Mouse (Mus musculus): ENCODE results near the gene Hdhd5. TPM values are rescaled to one million over a fixed set of nuclear protein-coding genes. Genes with fewer than 3 reads are reported as not detected.

Hdhd5 gene
- total RNA-seq, 2 experiments from 2014 or later: 32.3 to 40.2 TPM

DNA sequence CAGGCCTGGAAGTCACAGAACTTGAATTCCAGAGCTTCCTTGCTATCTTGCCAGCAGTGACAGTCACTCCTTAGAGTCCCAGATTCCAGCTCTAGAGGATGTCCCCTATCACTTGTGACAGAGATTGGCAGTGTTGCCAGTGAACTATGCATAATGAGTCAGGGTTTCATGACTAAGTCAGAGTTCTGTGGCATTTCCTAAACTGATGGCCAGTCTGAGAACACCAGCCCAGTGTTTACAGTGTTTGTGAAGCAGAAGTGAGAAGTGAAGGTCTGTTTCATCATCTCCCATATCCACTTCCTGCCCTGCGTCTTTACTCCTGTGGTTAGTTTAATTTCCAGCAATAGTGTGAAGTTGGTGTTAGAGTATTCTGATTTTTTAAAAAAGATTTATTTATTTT is 60.5 kb downstream of the Hdhd5 start:
- no peak for DNase-seq (ENCODE audit: low spot score in 2 of 2)
- H3K4me3 ChIP-seq: no peak overlapping the region
- no peak for TF ChIP-seq CTCF (conservative IDR thresholded peaks at IDR 0.05)
- no peak overlapping the region; the same call in 1 of the 2 replicates for H3K27ac ChIP-seq

DNA sequence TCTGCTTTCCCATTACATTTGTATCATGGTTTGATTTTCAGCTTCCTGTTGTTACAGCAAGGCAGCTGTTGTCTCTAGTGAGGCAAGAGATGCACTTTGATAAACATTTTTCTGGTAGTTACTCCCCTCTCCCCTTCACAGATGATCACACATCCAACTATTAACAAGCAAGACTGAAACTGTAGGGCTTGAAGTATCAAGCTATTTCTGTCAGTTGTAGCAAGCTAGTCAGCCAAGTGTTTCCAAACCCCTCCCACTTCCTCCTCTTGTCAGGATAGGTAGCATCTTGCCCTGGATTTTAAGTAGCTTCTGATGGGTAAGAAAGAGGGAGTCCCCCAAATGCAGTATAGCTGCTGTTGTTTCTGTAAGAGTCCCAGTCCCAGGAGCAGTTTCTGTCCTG is 61.3 kb downstream of the Hdhd5 start:
- TF ChIP-seq CTCF (conservative IDR thresholded peaks at IDR 0.05): no peak
- Histone ChIP-seq H3K27ac (no peak overlapping the region), H3K4me3 (no peak overlapping the region)
- DNase-seq (ENCODE audit: low spot score in 2 of 2): no peak

- TF ChIP-seq CTCF (conservative IDR thresholded peaks at IDR 0.05): peak; percentile 50
- Histone ChIP-seq H3K27ac (no peak overlapping the region), H3K4me3 (no peak overlapping the region)
- DNase-seq (ENCODE audit: low spot score in 2 of 2): no peak
Observed at GRCm38 (mm10) chr6:120469268-120469667, 61.9 kb downstream of the Hdhd5 start.

GRCm38 (mm10) chr6:120468259-120468658 is 62.9 kb downstream of the Hdhd5 start:
- no peak overlapping the region for H3K4me3 ChIP-seq
- DNase-seq (ENCODE audit: low spot score in 2 of 2): no peak
- no peak for TF ChIP-seq CTCF (conservative IDR thresholded peaks at IDR 0.05)
- H3K27ac ChIP-seq: no peak overlapping the region

- H3K27ac ChIP-seq: no peak overlapping the region
- H3K4me3 ChIP-seq: no peak overlapping the region
- no peak for DNase-seq (ENCODE audit: low spot score in 2 of 2)
- peak; percentile 28 for TF ChIP-seq CTCF (conservative IDR thresholded peaks at IDR 0.05)
Observed at GRCm38 (mm10) chr6:120466609-120467329, 64.3 kb downstream of the Hdhd5 start.

- no peak overlapping the region for H3K4me3 ChIP-seq
- TF ChIP-seq CTCF (conservative IDR thresholded peaks at IDR 0.05): no peak
- H3K27ac ChIP-seq: no peak overlapping the region
- DNase-seq (ENCODE audit: low spot score in 2 of 2): no peak
Observed at GRCm38 (mm10) chr6:120465393-120465792, 65.7 kb downstream of the Hdhd5 start.

- no peak for DNase-seq (ENCODE audit: low spot score in 2 of 2)
- no peak for TF ChIP-seq CTCF (conservative IDR thresholded peaks at IDR 0.05)
- Histone ChIP-seq H3K4me3 (peak overlapping the region; percentile 63; the same call in 1 of the 2 replicates), H3K27ac (no peak overlapping the region)
Observed at GRCm38 (mm10) chr6:120464406-120464939, 66.6 kb downstream of the Hdhd5 start.

DNA sequence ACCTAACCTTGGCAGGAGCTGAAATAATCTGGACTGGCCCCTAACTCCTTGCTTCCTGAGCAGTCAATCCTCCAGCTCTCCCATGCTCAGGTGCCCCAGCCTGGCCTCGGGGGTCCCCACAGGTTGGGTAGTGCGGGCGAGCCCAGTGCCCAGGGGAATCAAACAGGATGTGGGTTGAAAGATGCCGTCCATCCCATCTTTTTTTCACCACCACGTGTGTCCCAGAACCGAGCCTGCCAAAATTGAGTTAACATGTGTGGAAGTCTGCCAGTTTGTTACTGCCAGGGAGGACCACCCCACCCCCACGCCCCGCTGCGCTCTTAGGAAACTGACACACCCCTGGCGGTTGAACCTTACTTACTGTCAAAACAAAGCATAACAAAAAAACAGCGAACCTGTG is 67.2 kb downstream of the Hdhd5 start:
- peak overlapping the region; percentile 63 for H3K4me3 ChIP-seq
- no peak overlapping the region for H3K27ac ChIP-seq
- peak; percentile 37 for TF ChIP-seq CTCF (conservative IDR thresholded peaks at IDR 0.05)

DNA sequence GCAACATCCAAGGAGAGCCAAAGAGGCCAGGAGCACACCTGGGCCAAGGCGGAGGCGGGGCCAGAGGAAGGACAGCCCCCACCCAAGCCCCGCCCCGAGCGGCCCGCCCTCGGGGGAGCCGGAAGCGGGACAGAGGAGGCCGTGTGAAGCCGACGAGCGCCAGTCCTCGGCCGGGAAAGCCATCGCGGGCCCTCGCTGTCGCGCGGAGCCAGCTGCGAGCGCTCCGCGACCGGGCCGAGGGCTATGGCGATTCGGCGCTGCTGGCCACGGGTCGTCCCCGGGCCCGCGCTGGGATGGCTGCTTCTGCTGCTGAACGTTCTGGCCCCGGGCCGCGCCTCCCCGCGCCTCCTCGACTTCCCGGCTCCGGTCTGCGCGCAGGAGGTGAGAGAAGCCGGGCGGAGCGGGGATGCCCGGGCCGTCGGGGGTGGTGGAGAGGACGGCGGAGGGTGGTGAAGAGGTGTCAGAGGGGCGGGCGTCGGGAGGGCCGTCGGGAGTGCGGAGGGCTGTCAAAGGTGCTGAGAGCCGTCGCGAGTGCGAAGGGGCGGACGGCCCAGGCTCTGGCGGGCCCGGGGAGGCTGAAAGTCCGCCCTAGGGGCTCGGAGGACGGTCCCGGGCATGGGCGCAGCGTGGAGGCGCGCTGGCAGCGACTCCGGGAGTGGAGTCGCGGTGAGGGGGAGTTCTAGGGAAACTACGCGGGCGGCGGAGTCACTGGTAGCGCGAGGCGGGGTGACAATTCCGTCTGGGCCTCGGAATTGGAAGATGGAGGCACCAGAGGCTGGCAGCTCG is 67.8 kb downstream of the Hdhd5 start, which contains the start of gene Il17ra:
Gene Il17ra (plus strand): TSS at position 162 of the 786 bp plus-strand sequence.
- DNase-seq (ENCODE audit: low spot score in 2 of 2): peak in 1 of 2 experiments; percentile 57
- H3K27ac ChIP-seq: peak within 1 kb of the TSS; percentile 61; the same call in 1 of the 2 replicates
- no peak for TF ChIP-seq CTCF (conservative IDR thresholded peaks at IDR 0.05)

More for the DNA sequence above, 67.2 kb downstream of the Hdhd5 start:
- DNase-seq (ENCODE audit: low spot score in 2 of 2): no peak

GRCm38 (mm10) chr6:120462251-120462650 is 68.9 kb downstream of the Hdhd5 start:
- no peak for DNase-seq (ENCODE audit: low spot score in 2 of 2)
- H3K27ac ChIP-seq: no peak overlapping the region
- no peak for TF ChIP-seq CTCF (conservative IDR thresholded peaks at IDR 0.05)
- no peak overlapping the region for H3K4me3 ChIP-seq

More for the DNA sequence above, 67.8 kb downstream of the Hdhd5 start, which contains the start of gene Il17ra:
- H3K4me3 ChIP-seq: peak within 1 kb of the TSS; percentile 63

GRCm38 (mm10) chr6:120461217-120461616 is 69.9 kb downstream of the Hdhd5 start:
- no peak overlapping the region for H3K27ac ChIP-seq
- no peak for TF ChIP-seq CTCF (conservative IDR thresholded peaks at IDR 0.05)
- DNase-seq (ENCODE audit: low spot score in 2 of 2): no peak
- H3K4me3 ChIP-seq: no peak overlapping the region

Other genes with a start within 250 kb of the Hdhd5 start
- gene D330020A13Rik, start 237.0 kb downstream of the Hdhd5 start, total RNA-seq (2021): not detected
- under 1 TPM; 0.15 to 0.67 TPM for gene B4galnt3, start 236.8 kb downstream of the Hdhd5 start, total RNA-seq (2021)
- 10 to 100 TPM; 43.3 to 47.3 TPM for gene Kdm5a, start 167.2 kb downstream of the Hdhd5 start, total RNA-seq (2021)
- gene Ccdc77, start 166.9 kb downstream of the Hdhd5 start, total RNA-seq (2021): 1 to 10 TPM; 4.7 to 6.8 TPM
- 1 to 10 TPM; 6.7 to 8.1 TPM for gene Il17ra, start 68.1 kb downstream of the Hdhd5 start, total RNA-seq (2021)
- 10 to 100 TPM; 38.2 to 38.6 TPM for gene Tmem121b, start 37.5 kb downstream of the Hdhd5 start, total RNA-seq (2021)
- 10 to 100 TPM; 10.0 to 11.8 TPM for gene Cecr2, start 135.1 kb upstream of the Hdhd5 start, total RNA-seq (2021)
- gene Slc25a18, start 242.3 kb upstream of the Hdhd5 start, total RNA-seq (2021): 10 to 100 TPM; 57.4 to 61.9 TPM

All from layer of hippocampus, adult 2 months (tissue).